ENCODE assay signal across 10 mouse cellular contexts in genomic region chr2:144052410-144053065, GRCm38 (mm10). TPM values are rescaled to one million over a fixed set of nuclear protein-coding genes. Genes with fewer than 3 reads are reported as not detected.
DNase-seq lines count a peak whose midpoint lies in the region; ATAC-seq lines count a peak whose summit lies in the region.
"Had no signal": no experiment of that assay in that cellular context is flagged by ENCODE, and none has a peak within 500 bp of the region (broad histone marks: within the 10 kb centered on the region; RNA-seq: fewer than 3 reads in every experiment).

No protein-coding gene starts in this region.

- no peaks in the 10 kb centered on the region for H3K27me3 ChIP-seq in forebrain, embryonic 13.5 days
- no peaks in the 10 kb centered on the region for H3K27me3 ChIP-seq in forebrain, embryonic 12.5 days
- no peaks in the 10 kb centered on the region for H3K27me3 ChIP-seq in midbrain, embryonic 10.5 days (ENCODE audit: low read depth, poor library complexity, severe bottlenecking)

- H3K36me3 ChIP-seq in forebrain, embryonic 13.5 days (ENCODE audit: poor library complexity, severe bottlenecking): no peaks in the 10 kb centered on the region
- no peaks in the 10 kb centered on the region for H3K36me3 ChIP-seq in forebrain, embryonic 12.5 days (replicated peaks)
- H3K36me3 ChIP-seq in midbrain, embryonic 10.5 days: no peaks in the 10 kb centered on the region

- peak; percentile 87 for ATAC-seq in forebrain, embryonic 13.5 days
- no peak for ATAC-seq in forebrain, embryonic 12.5 days (ENCODE audit: low FRiP score)

- no peaks in the 10 kb centered on the region for H3K4me1 ChIP-seq in forebrain, embryonic 13.5 days
- H3K4me1 ChIP-seq in forebrain, embryonic 12.5 days: no peaks in the 10 kb centered on the region
- H3K4me1 ChIP-seq in midbrain, embryonic 10.5 days: no peaks in the 10 kb centered on the region

- no peak overlapping the region for H3K9ac ChIP-seq in forebrain, embryonic 13.5 days
- H3K9ac ChIP-seq in forebrain, embryonic 12.5 days: no peak overlapping the region

- WGBS in forebrain, embryonic 13.5 days: 84% methylated on average over 8 of the region's 8 CpGs
- 89% methylated on average over 8 of the region's 8 CpGs for WGBS in forebrain, embryonic 12.5 days
- 91% methylated on average over 8 of the region's 8 CpGs for WGBS in midbrain, embryonic 10.5 days

- no peak overlapping the region for H3K4me2 ChIP-seq in forebrain, embryonic 13.5 days
- no peak overlapping the region for H3K4me2 ChIP-seq in forebrain, embryonic 12.5 days

- H3K9me3 ChIP-seq in forebrain, embryonic 13.5 days (replicated peaks): no peaks in the 10 kb centered on the region
- no peaks in the 10 kb centered on the region for H3K9me3 ChIP-seq in forebrain, embryonic 12.5 days
- no peaks in the 10 kb centered on the region for H3K9me3 ChIP-seq in midbrain, embryonic 10.5 days (replicated peaks)

- H3K4me3 ChIP-seq in forebrain, embryonic 13.5 days: no peak overlapping the region
- no peak overlapping the region for H3K4me3 ChIP-seq in forebrain, embryonic 12.5 days (replicated peaks)
- H3K4me3 ChIP-seq in midbrain, embryonic 10.5 days: no peak overlapping the region

- peak; percentile 64 for DNase-seq in adipocyte (ENCODE audit: low spot score)
- peak; percentile 11 to 20 for DNase-seq in frontal cortex, postnatal 25 days (ENCODE audit: low spot score in 2 of 2)
- peak; percentile 87 for DNase-seq in layer of hippocampus, adult 9-11 months
- DNase-seq in right cerebral cortex, adult 18-20 months: peak; percentile 57
- DNase-seq in midbrain, embryonic 10.5 days (ENCODE audit: low spot score): no peak
- DNase-seq in spleen, adult 18-20 months: no peak

- H3K27ac ChIP-seq in forebrain, embryonic 13.5 days: no peak overlapping the region
- H3K27ac ChIP-seq in forebrain, embryonic 12.5 days: no peak overlapping the region
- H3K27ac ChIP-seq in midbrain, embryonic 10.5 days (replicated peaks): no peak overlapping the region

RNA-seq across cellular contexts. Expression of gene Banf2, which starts 19.7 kb away (rescaled TPM):
- polyA plus RNA-seq in forebrain, embryonic 13.5 days (2015; fragmentation: Nextera tagmentation; extraction: Ambion mirVana): not detected in 2 replicates
- polyA plus RNA-seq in forebrain, embryonic 12.5 days (2016; fragmentation: Nextera tagmentation; extraction: Ambion mirVana): not detected in 2 replicates
- not detected in 2 replicates for polyA plus RNA-seq in midbrain, embryonic 10.5 days (2016; fragmentation: Nextera tagmentation; extraction: Ambion mirVana)
- polyA plus RNA-seq: C2C12; neural tube, embryonic 11.5 days had no signal

RNA-seq across cellular contexts. Expression of gene Rrbp1, which starts 41.5 kb away (rescaled TPM):
- 23.9 and 27.7 TPM in 2 replicates for polyA plus RNA-seq in forebrain, embryonic 13.5 days (2015; fragmentation: Nextera tagmentation; extraction: Ambion mirVana)
- 30.6 and 39.1 TPM in 2 replicates for polyA plus RNA-seq in forebrain, embryonic 12.5 days (2016; fragmentation: Nextera tagmentation; extraction: Ambion mirVana)
- 41.7 and 48.0 TPM in 2 replicates for polyA plus RNA-seq in midbrain, embryonic 10.5 days (2016; fragmentation: Nextera tagmentation; extraction: Ambion mirVana)

Comparison
In these comparisons a context has a peak if more than half of its experiments do, and no peak if none do; other contexts are left out.
1. DNase-seq: peak in adipocyte (single experiment), frontal cortex, postnatal 25 days (2 of 2), layer of hippocampus, adult 9-11 months (single experiment) and right cerebral cortex, adult 18-20 months (single experiment); none in midbrain, embryonic 10.5 days (single experiment) and spleen, adult 18-20 months (0 of 2).